Mouse (Mus musculus) CD4-positive, CD25-positive, alpha-beta regulatory T cell, adult 4 months (primary cell): ENCODE measurements at regions not wholly inside any gene's neighbourhood (a gene's known extent, or its start where the extent isn't known, plus 50 kb on each side); places are given as distances from the start of the nearest gene placed in this dataset.

ENCODE experiments used
- ATAC-seq: one replicate; pipeline ENCODE4 v1.8.0; 2017

GRCm38 (mm10) chr13:44305134-44305991 lies 423.9 kb upstream of the Jarid2 start:
- ATAC-seq: peak; percentile 65

GRCm38 (mm10) chr13:44306275-44307050 lies 422.8 kb upstream of the Jarid2 start:
- no peak for ATAC-seq

- no peak for ATAC-seq
Measured at GRCm38 (mm10) chr13:44308227-44308626, 421.0 kb upstream of the Jarid2 start.

GRCm38 (mm10) chr13:44312237-44312636 lies 417.0 kb upstream of the Jarid2 start:
- no peak for ATAC-seq

- ATAC-seq: no peak
Measured at GRCm38 (mm10) chr13:44316747-44317446, 412.4 kb upstream of the Jarid2 start.

GRCm38 (mm10) chr13:44317596-44317995 lies 411.7 kb upstream of the Jarid2 start:
- ATAC-seq: peak; percentile 9

- ATAC-seq: no peak
Measured at GRCm38 (mm10) chr13:44319101-44319500, 410.2 kb upstream of the Jarid2 start.

- no peak for ATAC-seq
Measured at GRCm38 (mm10) chr13:44319511-44319910, 409.8 kb upstream of the Jarid2 start.

- ATAC-seq: no peak
Measured at GRCm38 (mm10) chr13:44320311-44320710, 409.0 kb upstream of the Jarid2 start.

- ATAC-seq: peak; percentile 81
Measured at GRCm38 (mm10) chr13:44321009-44321596, 408.2 kb upstream of the Jarid2 start.

GRCm38 (mm10) chr13:44328416-44328815 lies 400.9 kb upstream of the Jarid2 start:
- no peak for ATAC-seq

- ATAC-seq: no peak
Measured at GRCm38 (mm10) chr13:44329161-44329560, 400.1 kb upstream of the Jarid2 start.

GRCm38 (mm10) chr13:44329701-44330100 lies 399.6 kb upstream of the Jarid2 start:
- no peak for ATAC-seq

- ATAC-seq: no peak
Measured at GRCm38 (mm10) chr13:44332716-44333240, 396.5 kb upstream of the Jarid2 start.

GRCm38 (mm10) chr13:44339061-44339741 lies 390.1 kb upstream of the Jarid2 start:
- no peak for ATAC-seq

GRCm38 (mm10) chr13:44345094-44345493 lies 384.2 kb upstream of the Jarid2 start:
- ATAC-seq: no peak

GRCm38 (mm10) chr13:44346636-44347035 lies 382.6 kb upstream of the Jarid2 start:
- no peak for ATAC-seq

- no peak for ATAC-seq
Measured at GRCm38 (mm10) chr13:44347662-44348061, 381.6 kb upstream of the Jarid2 start.

GRCm38 (mm10) chr13:44353899-44354298 lies 375.4 kb upstream of the Jarid2 start:
- no peak for ATAC-seq

- no peak for ATAC-seq
Measured at GRCm38 (mm10) chr13:44355771-44356221, 373.5 kb upstream of the Jarid2 start.

- ATAC-seq: no peak
Measured at GRCm38 (mm10) chr13:44356981-44357380, 372.3 kb upstream of the Jarid2 start.

- ATAC-seq: no peak
Measured at GRCm38 (mm10) chr13:44359344-44359743, 369.9 kb upstream of the Jarid2 start.
